Mouse (Mus musculus) layer of hippocampus, postnatal 10 days (tissue): ENCODE measurements at regions not wholly inside any gene's neighbourhood (a gene's known extent, or its start where the extent isn't known, plus 50 kb on each side); places are given as distances from the start of the nearest gene placed in this dataset.

Experiments used
- DNase-seq, 2 experiments: peaks; one replicate each; pipeline ENCODE4 v3.0.0; 2021; ENCODE audit warnings: low spot score in 2 of 2

GRCm38 (mm10) chr4:12837097-12837426 is 665.2 kb upstream of the Fam92a start:
- no peak for DNase-seq

- DNase-seq, result no peak
These were observed 664.7 kb upstream of the Fam92a start for GRCm38 (mm10) chr4:12836326-12837096.

DNA sequence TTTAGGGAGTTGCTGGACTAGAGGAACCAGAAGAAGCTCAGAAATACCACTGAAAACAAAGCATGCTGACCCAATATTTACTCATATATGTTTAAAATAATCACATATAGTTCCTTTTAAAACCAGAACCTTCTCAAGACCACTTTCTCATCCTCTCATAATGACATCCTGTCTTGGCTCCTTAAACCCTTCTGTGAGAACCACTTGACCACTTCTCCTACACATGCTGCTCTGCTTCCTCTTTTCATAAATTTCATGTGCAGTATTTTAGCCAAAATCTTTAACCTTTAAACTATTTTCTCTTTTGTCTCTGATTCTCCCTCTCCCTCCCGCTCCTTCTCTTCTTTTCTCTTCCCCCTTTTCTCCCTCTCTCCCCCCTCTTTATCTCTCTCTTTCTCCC is 654.6 kb upstream of the Fam92a start:
- DNase-seq, result no peak

DNA sequence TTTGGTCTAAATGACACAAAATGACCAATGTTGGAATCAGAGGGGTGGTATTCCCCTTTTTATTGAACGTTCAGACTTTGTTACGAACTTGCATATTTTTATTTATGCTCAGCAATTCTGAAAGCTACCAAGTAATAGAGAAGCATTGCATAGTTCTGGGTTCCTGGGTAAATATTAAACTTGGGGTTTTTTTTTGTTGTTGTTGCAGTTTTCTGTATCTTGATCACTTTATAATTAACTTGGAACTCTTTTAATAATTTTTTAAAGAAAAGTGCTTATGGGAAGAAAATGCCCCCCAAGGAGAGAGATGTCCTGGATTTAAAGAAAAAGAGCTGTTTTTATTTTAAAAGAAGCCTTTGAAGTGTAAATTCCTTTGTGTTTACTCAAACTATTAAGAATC is 642.4 kb upstream of the Fam92a start:
- DNase-seq, result no peak

GRCm38 (mm10) chr4:12801186-12801585 is 629.4 kb upstream of the Fam92a start:
- no peak for DNase-seq

DNA sequence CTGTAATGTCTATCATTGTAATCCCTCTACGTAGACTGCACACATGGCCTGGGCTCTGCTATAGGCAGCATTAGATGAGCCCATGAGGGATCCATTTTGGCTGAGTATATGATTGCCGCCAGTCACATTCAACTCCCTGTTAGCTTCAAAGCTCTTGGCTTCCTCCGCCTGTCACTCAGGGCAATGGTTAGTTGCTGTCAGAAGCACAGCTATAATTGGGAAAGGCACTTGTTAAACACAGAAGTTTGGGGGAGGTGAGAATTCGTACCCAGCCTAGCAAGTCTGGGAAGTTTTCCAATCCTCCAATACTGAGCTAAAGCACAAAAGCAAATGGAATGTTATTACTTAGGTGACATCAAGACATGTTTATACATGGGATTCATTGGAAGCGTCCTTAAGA is 627.7 kb upstream of the Fam92a start:
- DNase-seq, result peak; percentile 21 to 24

DNA sequence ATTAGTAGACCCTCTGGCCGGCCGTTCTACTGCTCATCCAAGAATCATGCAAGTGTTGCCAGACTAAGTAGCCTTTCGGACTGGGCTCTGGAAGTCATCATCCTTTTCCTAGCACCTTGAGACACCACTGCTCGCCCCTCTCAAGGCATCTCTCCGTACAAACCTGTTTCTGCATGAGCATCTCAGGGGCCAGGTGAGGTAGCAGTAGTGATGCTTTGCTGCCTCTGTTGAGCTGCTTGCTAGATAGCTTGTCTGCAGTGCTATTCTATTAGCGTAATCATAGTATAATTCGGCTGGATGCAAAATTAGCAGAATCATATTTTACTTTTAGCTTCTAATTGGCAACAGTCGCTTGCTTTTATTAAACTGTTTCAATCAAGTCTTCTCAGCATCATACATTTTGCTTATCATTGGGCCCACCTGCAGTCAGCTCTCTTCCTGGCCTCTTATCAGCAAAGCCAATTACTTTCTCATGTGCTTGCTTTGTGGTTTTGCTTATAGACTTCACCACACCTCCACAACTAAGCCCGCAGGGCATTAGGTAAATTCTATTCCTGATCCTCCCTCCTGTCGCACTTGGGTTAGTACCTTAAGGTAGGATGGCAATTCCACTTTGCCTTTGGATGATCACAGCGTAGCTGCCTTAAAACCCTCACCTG is 621.1 kb upstream of the Fam92a start:
- no peak for DNase-seq

DNA sequence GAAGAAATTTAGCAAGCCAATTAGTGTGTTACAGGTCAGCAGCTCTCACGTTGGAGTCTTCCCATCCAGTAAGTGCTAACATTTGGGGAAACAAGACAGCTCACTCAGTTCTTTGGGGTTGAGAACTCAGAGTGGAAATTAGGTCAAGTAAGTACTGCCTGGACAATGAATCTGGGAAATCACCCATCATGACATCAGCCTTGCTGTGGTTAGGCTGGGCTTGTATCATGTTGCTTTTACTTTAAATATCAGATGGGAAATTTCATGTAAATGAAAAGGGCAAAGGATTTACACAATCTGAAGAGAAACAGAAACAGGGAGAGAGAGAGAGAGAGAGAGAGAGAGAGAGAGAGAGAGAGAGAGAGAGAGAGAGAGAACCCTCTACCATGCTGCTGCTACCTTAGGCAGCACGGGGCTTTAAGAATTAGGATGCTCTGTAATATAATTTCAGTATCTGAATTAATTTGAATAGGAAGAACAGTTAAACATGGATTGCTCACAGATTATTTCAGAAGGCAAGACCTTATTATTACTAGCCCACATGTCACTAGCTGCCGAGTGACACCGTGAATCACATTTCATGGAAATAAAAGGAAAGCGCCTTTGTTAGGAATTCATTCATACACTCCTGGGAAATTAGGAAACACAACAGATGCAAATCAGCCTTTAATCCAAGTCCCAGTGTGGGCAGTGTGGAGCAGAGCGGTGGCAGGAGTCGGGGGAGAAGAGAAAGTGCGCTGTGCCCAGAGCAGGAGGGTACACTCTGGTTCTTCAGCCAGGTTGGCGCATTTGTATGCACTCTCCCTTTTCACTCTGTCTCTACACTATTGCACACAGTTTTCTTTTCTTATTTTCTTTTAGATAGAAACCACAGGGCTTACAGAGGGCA is 620.2 kb upstream of the Fam92a start:
- DNase-seq, result no peak

DNA sequence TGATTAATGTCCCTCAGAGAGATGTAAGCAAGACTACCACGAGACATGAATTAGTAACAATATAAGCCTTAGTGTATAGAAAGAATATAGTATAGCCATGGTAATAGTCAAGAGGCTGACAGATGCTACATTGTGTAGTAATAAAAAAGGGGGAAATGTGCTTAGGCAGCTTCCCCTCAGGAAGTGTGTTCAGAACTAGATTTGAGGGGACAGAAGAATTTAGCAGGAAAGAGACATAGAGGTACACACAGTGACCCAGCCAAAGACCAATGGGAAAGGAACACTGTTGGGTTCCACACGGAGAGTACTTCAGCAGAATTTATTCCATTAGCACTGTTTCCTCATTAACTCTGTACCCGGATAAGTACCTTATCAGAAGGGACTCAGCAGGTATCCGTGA is 614.0 kb upstream of the Fam92a start:
- no peak for DNase-seq

GRCm38 (mm10) chr4:12784479-12784878 is 612.7 kb upstream of the Fam92a start:
- DNase-seq, result no peak

- no peak for DNase-seq
These were observed 612.3 kb upstream of the Fam92a start for GRCm38 (mm10) chr4:12784068-12784467.

- no peak for DNase-seq
These were observed 610.4 kb upstream of the Fam92a start for GRCm38 (mm10) chr4:12781969-12782904.

DNA sequence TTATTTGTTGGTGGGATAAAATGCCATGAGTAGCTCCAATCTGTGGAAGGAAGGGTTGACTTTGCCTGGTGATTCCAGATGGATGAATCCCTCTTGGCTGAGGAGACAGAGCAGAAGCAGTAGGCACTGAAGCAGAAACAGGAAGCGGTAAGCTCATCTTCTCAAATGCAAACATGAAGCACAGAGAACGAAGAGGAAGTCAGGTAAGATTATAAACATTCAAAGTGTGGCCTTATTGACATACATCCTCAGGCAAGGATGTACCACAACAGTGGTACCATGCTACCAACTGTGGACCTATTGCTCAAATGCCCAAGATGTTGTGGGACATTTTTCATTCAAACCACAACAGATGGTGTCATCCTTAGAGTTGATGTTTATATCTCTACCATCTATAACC is 608.4 kb upstream of the Fam92a start:
- no peak for DNase-seq

- no peak for DNase-seq
These were observed 607.4 kb upstream of the Fam92a start for GRCm38 (mm10) chr4:12779211-12779610.

- no peak for DNase-seq
These were observed 606.3 kb upstream of the Fam92a start for GRCm38 (mm10) chr4:12778163-12778562.

DNA sequence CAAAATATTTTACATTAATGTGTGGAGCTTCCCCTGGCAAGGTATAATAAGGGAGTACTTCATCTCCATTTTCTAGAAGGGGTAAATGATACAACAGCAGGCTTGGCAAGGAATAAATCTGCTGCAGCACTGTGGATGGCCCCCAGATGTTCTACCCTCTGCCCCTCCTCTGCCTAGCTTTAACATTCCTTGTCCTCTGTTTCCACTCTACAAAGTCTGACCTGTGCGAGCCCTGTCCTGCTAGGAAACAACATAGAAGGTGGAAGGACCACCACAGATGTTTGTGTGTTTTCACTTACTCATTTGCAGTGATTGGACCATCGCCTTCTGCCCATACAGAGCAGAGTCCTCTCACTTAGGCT is 604.4 kb upstream of the Fam92a start:
- no peak for DNase-seq

GRCm38 (mm10) chr4:12775524-12776216 is 603.9 kb upstream of the Fam92a start:
- DNase-seq, result no peak

GRCm38 (mm10) chr4:12775090-12775489 is 603.3 kb upstream of the Fam92a start:
- no peak for DNase-seq

GRCm38 (mm10) chr4:12774671-12775070 is 602.9 kb upstream of the Fam92a start:
- DNase-seq, result no peak

DNA sequence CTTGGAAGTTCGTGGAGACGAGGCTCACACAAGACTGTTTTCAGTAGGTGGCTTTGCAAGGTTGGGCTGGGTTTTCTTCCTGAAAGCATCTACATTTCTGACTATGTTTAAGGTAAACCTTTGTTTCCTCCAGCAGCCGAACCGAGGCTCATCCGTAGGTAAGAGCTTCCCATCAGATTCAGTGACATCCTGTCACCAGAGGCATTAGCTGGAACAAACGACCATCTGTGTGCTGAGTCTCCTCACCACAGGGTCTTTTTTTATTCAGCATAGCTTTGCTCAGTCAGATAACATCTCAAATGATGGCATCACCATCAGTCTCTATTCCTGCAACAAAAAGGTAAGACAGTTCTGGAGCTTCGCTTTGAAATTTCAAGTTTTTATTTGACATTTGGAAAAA is 601.4 kb upstream of the Fam92a start:
- DNase-seq, result no peak
